Mouse (Mus musculus): ENCODE measurements at regions not wholly inside any gene's neighbourhood (a gene's known extent, or its start where the extent isn't known, plus 50 kb on each side); places are given as distances from the start of the nearest gene placed in this dataset.
"Not testable (repeated sequence)": the region's sequence is repeated elsewhere in the genome, so short reads cannot be mapped to it uniquely, and the experiment has no call there.

DNA sequence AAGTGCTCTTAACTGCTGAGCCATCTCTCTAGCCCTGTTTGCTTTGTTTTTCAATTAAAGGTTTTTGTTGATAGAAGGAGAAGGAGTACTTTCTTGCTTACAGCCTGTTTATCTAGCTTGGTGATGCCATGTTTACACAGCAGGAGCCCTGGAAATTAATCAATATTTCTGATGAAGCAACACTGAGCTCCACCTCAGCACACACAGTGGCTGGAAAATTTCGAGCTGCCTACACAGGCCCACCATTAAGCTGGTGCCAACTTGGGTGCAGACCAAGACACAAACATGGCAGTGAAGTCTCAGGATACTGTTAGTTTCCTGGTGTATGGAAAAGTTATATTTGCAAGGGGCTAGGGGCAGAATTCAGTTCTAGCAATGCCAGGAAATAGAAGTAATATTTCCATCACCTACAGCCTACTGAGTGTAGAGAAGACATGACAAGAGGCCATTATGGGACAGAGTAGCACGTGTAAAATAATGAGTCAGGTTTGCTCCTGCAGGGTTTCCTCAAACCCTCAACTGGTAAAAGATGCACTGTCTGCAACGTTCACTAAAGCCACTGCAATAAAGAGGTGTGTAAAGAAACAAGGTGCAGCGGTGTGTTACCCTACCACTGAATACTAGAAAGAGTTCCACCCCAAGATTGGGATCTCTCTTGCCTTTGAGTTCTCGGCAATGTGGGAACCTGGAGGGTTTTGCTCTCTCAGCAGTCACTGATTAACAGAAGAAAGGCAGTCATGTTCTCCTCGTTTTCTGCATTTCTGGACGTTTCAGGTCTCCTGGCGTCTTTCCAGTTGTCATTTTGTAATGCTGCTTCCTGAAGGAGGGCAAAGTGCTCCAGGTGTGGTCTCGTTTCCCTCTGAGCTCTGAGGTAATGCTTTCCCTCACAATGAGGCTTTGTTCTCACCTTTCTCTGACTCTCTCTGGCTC, 108.8 kb upstream of the Fhl2 start:
- Histone ChIP-seq H3K4me2 (no peak overlapping the region), H3K27me3 (no peaks in the 10 kb centered on the region), H3K36me3 (no peaks in the 10 kb centered on the region), H3K27ac (no peak overlapping the region), H3K9ac (no peak overlapping the region), H3K9me3 (replicated peaks) (no peaks in the 10 kb centered on the region), H3K4me1 (replicated peaks) (peaks cover 6% of the 10 kb centered on the region), H3K4me3 (no peak overlapping the region)
- WGBS, result 58% methylated on average over 9 of the region's 9 CpGs
- ATAC-seq (replicated peaks; ENCODE audit: insufficient number of reproducible peaks, insufficient read depth, low FRiP score, low read depth), result no peak

DNA sequence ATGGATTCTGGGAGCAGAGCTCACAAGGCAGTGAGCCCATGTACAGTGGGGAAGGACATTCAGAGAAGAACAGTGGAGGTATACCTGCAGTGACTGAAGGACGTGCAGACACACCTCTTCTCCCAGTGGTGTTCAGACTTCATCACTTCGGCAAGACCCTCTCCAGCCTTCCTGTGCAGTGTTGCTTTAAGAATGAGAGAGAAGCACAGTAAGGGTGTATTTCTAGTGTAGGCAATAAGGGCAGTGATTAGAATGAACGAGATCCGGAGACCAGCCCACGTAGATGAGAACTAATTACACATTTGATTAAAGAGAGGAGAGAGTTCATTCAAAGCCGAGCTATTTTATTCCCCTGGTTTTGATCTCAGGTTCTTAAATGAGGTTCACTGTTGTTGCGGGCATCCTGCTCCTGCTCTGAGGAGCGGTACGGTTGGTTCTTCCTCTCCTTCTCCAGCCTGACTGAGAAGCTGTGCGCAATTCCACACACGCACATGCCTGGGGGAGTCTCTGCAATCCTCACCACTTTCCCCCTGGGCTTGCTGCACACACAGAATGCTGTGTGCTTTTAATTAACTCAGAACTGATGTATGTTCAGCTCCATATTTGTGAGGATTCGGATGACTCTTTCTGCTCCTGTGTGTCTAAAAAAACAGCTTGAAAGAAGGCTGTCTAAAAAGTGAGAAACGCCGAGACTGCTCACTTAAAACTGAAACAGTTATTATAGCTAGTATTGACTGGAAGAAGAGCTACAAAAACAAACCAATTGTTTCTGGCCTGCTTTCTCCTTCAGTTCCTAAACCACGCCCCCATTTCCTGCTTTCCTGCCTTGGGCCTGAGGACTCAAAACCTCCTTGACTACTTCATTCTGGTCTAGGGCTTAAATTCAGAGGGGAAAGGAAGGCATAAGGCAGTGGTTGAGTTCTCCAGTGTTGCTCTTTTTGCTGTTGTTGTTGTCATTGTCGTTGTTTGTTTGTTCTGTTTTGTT, 114.2 kb upstream of the Fhl2 start:
- H3K4me1 ChIP-seq (replicated peaks), result no peaks in the 10 kb centered on the region
- H3K27ac ChIP-seq, result 0 out of 2 replicates have a peak overlapping the region, but pooled peaks have one; percentile 19
- H3K9me3 ChIP-seq (replicated peaks), result no peaks in the 10 kb centered on the region
- H3K27me3 ChIP-seq, result no peaks in the 10 kb centered on the region
- H3K36me3 ChIP-seq, result no peaks in the 10 kb centered on the region
- H3K4me3 ChIP-seq, result no peak overlapping the region
- WGBS, result 59% methylated on average over 16 of the region's 16 CpGs
- 0 out of 2 replicates have a peak overlapping the region, but pooled peaks have one; percentile 23 for H3K4me2 ChIP-seq
- no peak for ATAC-seq (replicated peaks; ENCODE audit: insufficient number of reproducible peaks, insufficient read depth, low FRiP score, low read depth)
- no peak overlapping the region for H3K9ac ChIP-seq

DNA sequence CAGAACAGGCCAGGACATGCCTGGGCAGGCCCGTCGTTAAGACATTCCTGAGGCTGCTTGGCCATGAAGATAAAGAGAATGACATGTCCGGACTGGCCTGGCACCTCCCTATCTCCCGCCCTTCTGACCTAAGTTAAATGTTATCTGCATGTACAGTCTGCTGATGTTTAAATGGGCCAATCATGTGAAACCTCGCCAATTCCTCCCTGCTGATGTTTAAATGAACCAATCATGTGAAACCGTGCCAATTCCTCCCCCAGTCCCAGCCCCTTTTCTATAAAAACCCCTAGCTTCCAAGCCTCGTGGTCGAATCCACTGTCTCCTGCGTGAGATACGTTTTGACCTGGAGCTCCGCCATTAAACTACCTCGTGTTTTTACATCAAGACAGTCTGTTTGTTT, 119.5 kb upstream of the Fhl2 start:
- not testable (repeated sequence) for H3K4me2 ChIP-seq; H3K36me3 ChIP-seq; H3K27me3 ChIP-seq; ATAC-seq (replicated peaks; ENCODE audit: insufficient number of reproducible peaks, insufficient read depth, low FRiP score, low read depth); H3K9ac ChIP-seq; H3K4me1 ChIP-seq (replicated peaks); H3K4me3 ChIP-seq; H3K27ac ChIP-seq; H3K9me3 ChIP-seq (replicated peaks)
- WGBS, result 62% methylated on average over 12 of the region's 12 CpGs

DNA sequence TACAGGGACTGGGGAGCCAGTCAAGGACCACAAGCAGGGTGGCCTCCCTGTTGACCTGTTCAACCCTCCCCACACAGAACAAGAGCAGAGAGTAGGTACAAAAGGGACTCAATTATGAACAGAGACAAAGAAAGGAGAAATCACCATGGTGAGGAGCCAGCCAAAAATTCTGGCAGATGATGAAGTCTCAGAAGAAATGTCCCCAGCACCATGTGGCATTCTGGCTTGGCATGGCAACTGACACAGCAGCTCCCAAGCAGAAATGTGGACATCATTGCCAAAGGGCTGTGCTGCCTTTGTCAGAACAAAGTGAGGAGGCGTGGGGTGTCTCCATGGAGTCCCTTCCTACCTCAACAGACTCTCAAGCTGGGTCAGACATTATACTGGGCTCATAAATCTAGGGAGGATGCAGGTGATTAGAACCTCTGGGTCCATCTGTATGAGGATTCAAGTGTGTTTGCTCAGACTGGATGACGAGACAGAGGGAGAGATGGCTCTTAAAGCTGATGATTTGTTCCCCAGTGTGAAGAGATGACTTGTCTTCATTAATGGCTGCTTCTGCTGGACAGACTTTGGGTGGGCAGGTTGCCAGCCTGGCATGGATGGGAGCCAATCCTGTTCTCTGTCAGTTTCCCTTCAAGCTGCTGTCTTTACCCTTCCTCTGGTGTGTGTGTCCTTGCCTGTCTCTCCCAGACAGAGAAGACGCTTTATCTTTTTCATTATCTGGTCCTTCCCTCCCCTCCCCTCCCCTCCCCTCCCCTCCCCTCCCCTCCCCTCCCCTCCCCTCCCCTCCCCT, 120.5 kb upstream of the Fhl2 start:
- Histone ChIP-seq H3K27me3 (no peaks in the 10 kb centered on the region), H3K9me3 (replicated peaks) (no peaks in the 10 kb centered on the region), H3K36me3 (no peaks in the 10 kb centered on the region), H3K4me1 (replicated peaks) (no peaks in the 10 kb centered on the region), H3K27ac (no peak overlapping the region), H3K9ac (no peak overlapping the region), H3K4me2 (no peak overlapping the region), H3K4me3 (no peak overlapping the region)
- ATAC-seq (replicated peaks; ENCODE audit: insufficient number of reproducible peaks, insufficient read depth, low FRiP score, low read depth), result no peak
- 56% methylated on average over 3 of the region's 3 CpGs for WGBS

DNA sequence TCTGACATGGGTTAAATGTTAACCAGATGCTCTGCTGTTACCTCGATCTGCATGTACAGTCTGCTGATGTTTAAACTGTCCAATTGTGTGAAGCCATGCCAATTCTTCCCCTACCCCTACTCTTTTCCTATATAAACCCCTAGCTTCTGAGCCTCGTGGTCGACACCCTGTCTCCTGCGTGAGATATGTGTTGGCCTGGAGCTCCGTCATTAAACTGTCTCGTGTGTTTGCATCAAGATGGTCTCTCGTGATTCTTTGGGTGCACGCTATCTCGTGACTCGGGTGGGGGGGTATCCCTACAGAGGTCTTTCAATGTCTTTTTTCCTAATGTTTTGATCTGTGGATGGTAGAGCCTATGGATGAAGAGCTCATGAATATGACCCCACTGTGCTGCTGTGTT, 110.9 kb upstream of the Nck2 start:
- H3K4me1 ChIP-seq (replicated peaks), result peaks cover 17% of the 10 kb centered on the region
- ATAC-seq (replicated peaks; ENCODE audit: insufficient number of reproducible peaks, insufficient read depth, low FRiP score, low read depth); H3K4me3 ChIP-seq; H3K4me2 ChIP-seq; H3K9me3 ChIP-seq (replicated peaks); H3K36me3 ChIP-seq; H3K27ac ChIP-seq; H3K27me3 ChIP-seq; H3K9ac ChIP-seq: not testable (repeated sequence)
- WGBS, result 86% methylated on average over 10 of the region's 10 CpGs

DNA sequence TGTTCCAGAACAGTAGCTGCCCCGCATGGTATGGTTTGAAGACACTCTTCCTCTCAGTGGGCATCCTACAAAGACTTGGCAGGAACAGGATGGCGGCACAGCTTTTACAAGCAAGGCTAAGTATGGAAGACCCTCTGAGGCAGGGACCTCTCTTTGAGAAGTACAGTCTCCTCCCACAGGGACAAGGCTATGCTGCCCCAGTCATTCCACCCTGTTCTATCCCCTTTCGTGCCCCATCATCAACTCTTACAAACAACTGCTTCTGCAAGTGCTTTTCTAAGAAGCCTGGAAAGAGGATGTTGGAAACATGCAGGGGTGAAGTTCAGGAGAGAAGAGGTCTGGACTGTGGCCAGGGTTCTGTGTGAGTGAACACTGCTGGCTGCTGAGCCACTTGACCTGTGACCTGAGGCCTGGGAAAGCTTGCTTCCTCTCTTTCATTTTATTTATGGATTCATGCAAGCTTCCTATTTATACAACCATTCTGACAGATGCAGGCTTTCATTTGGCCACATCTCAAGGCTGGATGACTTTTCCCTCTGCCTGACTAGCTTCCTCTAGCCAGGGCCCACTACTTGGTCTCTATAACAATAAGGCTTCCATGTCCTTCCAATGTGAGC, 107.1 kb upstream of the Nck2 start:
- H3K4me2 ChIP-seq, result no peak overlapping the region
- no peak overlapping the region for H3K9ac ChIP-seq
- no peaks in the 10 kb centered on the region for H3K36me3 ChIP-seq
- WGBS, result 74% methylated on average over 3 of the region's 3 CpGs
- H3K27ac ChIP-seq, result peak overlapping the region; percentile 52
- no peak overlapping the region for H3K4me3 ChIP-seq
- peak; percentile 69 for ATAC-seq (replicated peaks; ENCODE audit: insufficient number of reproducible peaks, insufficient read depth, low FRiP score, low read depth)
- H3K4me1 ChIP-seq (replicated peaks), result peaks cover 18% of the 10 kb centered on the region
- H3K9me3 ChIP-seq (replicated peaks), result 0 out of 2 replicates have a peak, but pooled peaks cover 8% of the 10 kb centered on the region
- H3K27me3 ChIP-seq, result no peaks in the 10 kb centered on the region

DNA sequence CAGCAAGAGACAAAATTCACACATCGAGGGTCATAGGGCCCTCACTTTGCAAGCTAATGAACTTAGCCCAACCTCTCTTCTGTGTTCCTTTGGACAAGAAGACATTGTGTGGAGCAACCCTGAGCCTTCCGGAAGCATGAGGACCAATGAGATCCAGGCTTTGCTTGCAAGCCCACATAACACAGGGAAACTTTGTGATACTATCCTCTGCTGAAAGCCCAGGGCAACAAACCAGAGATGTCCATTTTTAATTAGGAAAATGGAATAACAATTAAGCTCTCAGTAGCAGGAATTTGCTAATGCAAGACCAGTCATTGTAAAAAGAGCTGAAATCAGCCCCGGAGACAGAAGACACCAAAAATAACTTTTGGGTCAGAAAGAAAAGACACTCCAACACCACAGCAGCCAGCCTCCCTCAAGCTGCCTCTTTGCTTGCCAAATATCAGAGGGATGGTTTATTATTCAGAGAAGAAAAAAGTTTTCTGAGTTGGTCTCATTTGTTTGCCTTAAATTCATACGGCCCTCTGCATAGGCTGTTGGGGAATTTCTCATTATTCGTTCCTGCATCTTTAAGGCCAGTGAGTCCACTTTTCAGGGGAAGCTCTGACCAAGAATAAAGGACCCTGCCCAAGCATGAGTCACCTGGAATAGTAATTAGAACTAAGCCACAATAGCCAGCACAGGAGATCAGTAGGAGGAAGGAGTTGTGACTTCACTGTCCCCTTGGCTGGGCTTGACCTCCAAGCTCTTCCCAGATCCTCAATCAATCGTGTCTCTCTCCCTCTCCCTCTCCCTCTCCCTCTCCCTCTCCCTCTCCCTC, 106.1 kb upstream of the Nck2 start:
- Histone ChIP-seq H3K27ac (peak overlapping the region; percentile 43), H3K9me3 (replicated peaks) (0 out of 2 replicates have a peak, but pooled peaks cover 8% of the 10 kb centered on the region), H3K9ac (no peak overlapping the region), H3K27me3 (no peaks in the 10 kb centered on the region), H3K36me3 (no peaks in the 10 kb centered on the region), H3K4me3 (no peak overlapping the region), H3K4me2 (no peak overlapping the region), H3K4me1 (replicated peaks) (peaks cover 18% of the 10 kb centered on the region)
- WGBS, result 56% methylated on average over 6 of the region's 6 CpGs
- no peak for ATAC-seq (replicated peaks; ENCODE audit: insufficient number of reproducible peaks, insufficient read depth, low FRiP score, low read depth)

DNA sequence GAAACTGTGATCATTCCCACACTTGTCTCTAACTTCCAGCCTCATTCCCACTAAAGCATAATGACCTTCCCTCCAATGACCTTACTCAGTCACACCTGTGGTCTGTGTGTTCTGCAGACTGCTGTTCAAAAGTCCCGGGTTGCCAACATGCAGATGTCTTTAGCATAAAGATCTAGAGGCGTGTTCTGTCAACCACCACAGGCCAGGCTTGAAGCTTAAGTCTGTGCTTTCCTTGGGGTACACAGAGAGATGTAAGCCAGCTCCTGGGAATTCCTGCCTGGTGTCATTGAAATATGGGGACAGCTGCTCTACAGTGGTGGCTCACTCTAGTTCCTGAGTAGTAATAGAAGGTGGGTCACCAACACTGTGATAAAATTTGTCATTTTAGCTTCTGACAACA, 101.5 kb upstream of the Nck2 start:
- H3K27ac ChIP-seq, result no peak overlapping the region
- no peak overlapping the region for H3K9ac ChIP-seq
- no peak for ATAC-seq (replicated peaks; ENCODE audit: insufficient number of reproducible peaks, insufficient read depth, low FRiP score, low read depth)
- H3K4me3 ChIP-seq, result no peak overlapping the region
- H3K36me3 ChIP-seq, result no peaks in the 10 kb centered on the region
- 72% methylated on average over 2 of the region's 2 CpGs for WGBS
- H3K27me3 ChIP-seq, result no peaks in the 10 kb centered on the region
- H3K4me1 ChIP-seq (replicated peaks), result peaks cover 7% of the 10 kb centered on the region
- no peaks in the 10 kb centered on the region for H3K9me3 ChIP-seq (replicated peaks)
- no peak overlapping the region for H3K4me2 ChIP-seq

DNA sequence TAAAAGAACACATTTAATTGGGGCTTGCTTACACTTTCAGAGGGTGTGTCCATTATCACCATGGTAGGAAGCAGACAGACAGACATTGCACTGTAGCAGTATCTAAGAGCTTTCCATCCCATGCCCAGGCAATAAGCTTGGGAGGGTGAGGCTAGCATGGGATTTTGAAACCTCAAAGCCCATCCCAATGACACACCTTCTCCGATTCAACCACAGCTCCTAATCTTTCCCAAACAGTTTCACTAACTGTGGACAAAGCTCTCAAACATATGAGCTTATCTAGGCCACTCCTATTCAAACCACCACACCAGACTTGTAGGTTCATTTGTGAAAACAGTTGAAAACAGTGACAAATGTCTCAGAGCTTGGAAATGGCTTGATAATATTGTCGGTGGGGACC, 101.0 kb upstream of the Nck2 start:
- no peak overlapping the region for H3K27ac ChIP-seq
- no peaks in the 10 kb centered on the region for H3K9me3 ChIP-seq (replicated peaks)
- H3K4me2 ChIP-seq, result no peak overlapping the region
- H3K27me3 ChIP-seq, result no peaks in the 10 kb centered on the region
- 51% methylated on average over 2 of the region's 2 CpGs for WGBS
- no peak overlapping the region for H3K4me3 ChIP-seq
- H3K36me3 ChIP-seq, result no peaks in the 10 kb centered on the region
- H3K9ac ChIP-seq, result no peak overlapping the region
- no peak for ATAC-seq (replicated peaks; ENCODE audit: insufficient number of reproducible peaks, insufficient read depth, low FRiP score, low read depth)
- peaks cover 2% of the 10 kb centered on the region; the same call in 1 of the 2 replicates for H3K4me1 ChIP-seq (replicated peaks)

DNA sequence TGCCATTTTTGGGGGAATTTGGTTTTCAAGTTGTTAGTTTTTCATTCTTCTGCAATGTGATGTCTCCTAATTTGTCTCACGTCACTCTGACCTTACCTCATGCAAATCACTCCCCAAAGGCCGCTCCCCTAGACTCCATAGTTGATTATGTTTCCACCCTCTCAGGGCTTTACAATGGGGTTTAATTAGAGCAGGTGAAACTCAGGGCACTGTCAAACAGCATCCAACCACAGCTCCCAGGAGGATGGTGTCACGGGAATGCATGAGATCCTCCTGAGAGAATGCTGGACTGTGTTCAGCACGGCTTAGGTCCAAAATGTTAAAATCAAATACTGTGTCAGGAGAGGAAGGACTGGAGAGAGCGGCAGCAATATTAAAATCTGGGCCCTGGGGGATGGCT, 100.4 kb upstream of the Nck2 start:
- Histone ChIP-seq H3K27me3 (no peaks in the 10 kb centered on the region), H3K4me1 (replicated peaks) (no peaks in the 10 kb centered on the region), H3K4me3 (no peak overlapping the region), H3K36me3 (no peaks in the 10 kb centered on the region), H3K4me2 (no peak overlapping the region), H3K27ac (no peak overlapping the region), H3K9me3 (replicated peaks) (no peaks in the 10 kb centered on the region), H3K9ac (no peak overlapping the region)
- WGBS, result 85% methylated on average over 5 of the region's 5 CpGs
- no peak for ATAC-seq (replicated peaks; ENCODE audit: insufficient number of reproducible peaks, insufficient read depth, low FRiP score, low read depth)

Measured in heart, embryonic 15.5 days (tissue).